Mouse (Mus musculus) thymus, postnatal 0 days (tissue): ENCODE results near the gene Cckbr. TPM values are rescaled to one million over a fixed set of nuclear protein-coding genes. Genes with fewer than 3 reads are reported as not detected.
A peak's percentile ranks its signal among the peaks of the same experiment; 100 is the strongest.
"Not testable (repeated sequence)": the region's sequence is repeated elsewhere in the genome, so short reads cannot be mapped to it uniquely, and the experiment has no call there.

Experiments
- DNase-seq: peaks from one replicate; pipeline ENCODE4 v3.0.0-alpha.2; 2015; ENCODE audit warnings: low spot score
- polyA plus RNA-seq: library from polyadenylated mRNA; unstranded; fragments of >200 nt; fragmentation: Nextera tagmentation; extraction: Ambion mirVana; gene quantifications from 2 replicates; pipeline ENCODE4 v1.2.1, GENCODE M21; 2015

The Cckbr gene
- polyA plus RNA-seq, 1 experiment from 2014 or later, result 0.20 TPM

DNA sequence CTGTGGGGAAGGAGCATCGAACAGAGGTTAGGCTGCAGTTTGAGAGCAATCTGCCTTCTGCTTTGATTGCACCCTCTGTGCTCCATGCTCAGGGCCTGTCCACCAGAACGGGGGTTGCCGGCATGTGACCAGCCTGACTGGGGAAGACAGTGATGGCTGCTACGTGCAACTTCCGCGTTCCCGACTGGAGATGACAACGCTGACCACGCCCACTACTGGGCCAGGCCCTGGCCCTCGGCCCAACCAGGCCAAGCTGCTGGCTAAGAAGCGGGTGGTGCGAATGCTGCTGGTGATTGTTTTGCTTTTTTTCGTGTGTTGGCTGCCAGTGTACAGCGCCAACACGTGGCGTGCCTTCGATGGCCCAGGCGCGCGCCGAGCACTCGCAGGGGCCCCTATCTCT is 9.3 kb downstream of the Cckbr start:
- no peak for DNase-seq

DNA sequence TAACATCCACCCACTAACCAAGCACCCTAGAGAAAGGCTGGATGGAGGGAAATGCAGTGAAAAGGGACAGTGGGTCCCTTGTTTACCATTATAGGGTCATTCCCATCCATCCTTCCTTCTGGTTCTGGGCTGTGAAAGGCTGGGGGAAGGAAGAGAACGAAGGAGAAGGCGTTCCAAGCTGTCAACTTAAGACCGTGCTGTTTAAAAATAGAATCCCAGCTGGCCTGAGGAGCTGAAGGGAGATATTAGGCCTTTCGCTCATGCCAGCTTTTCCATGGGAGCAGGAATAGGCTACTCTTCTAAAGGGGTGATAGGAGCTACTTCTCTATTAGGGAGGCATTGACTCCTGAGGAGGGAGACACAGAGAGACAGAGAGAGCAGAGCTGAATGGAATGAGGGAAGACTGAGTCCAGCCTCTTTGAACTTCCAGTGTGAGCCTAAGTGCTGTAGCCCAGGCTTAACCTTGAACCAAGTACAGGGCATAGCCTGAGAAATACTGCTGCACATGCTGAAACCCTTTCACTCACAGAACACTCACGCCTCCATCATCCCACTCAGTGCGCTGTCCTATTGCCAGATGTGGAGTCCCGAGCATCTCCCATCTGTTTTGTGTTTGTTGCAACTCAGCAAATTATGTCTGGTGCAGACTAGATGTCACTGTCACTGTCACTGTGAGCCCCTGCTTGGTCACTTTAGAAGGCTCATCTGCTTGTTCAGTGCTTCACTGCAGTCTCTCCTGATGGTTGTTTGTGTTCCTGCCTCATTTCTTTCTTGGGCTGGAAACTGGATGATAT is 12.6 kb downstream of the Cckbr start:
- no peak for DNase-seq

DNA sequence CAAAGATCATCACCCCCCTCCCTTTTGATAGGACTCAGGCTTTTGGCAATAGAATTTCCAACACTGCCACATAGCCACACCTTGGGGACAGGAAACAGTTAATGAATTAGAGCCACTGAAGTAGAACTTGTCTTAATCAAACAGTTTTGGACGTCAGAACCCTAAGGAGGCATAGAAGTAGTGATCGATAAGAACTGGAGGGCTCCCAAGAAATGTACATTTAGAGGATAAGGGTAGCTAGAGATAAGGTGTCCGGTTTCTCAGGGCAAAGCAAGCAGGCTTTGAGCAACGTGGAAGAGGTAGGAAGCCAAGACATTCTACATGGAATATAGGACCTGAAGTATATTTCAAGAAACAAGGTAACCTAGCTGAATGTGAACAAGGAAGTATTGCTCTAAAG is 15.9 kb downstream of the Cckbr start:
- no peak for DNase-seq

DNA sequence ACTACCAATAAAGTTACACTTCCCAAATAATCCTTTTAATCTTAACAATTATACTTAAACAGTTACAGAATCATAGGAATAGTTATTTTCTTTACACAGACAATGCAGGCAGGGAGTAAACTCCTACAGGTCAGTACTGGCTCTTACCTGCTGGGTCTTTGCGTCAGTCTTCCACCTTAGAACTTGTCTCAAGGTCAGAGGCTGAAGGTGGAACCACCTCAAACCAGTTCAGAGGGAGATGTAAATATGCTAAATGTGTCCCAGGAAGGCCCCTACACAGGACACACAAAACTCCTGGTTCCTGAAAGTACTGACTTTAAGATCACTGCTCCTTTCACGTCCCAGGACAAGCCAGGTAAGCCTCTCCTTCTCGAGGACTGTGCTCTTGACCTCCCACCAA is 19.5 kb downstream of the Cckbr start:
- no peak for DNase-seq

DNA sequence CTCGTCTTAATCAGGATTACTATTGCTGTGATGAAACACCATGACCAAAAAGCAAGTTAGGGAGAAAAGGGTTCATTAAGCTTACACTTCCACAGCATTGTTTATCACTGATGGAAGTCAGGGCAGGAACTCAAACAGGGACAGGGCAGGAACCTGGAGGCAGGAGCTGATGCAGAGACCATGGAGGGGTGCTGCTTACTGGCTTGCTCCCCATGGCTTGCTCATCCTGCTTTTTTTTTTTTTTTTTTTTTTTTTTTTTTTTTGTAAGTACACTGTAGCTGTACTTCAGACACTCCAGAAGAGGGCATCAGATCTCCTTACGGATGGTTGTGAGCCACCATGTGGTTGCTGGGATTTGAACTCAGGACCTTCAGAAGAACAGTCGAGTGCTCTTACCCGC is 27.8 kb downstream of the Cckbr start:
- DNase-seq, result not testable (repeated sequence)

DNA sequence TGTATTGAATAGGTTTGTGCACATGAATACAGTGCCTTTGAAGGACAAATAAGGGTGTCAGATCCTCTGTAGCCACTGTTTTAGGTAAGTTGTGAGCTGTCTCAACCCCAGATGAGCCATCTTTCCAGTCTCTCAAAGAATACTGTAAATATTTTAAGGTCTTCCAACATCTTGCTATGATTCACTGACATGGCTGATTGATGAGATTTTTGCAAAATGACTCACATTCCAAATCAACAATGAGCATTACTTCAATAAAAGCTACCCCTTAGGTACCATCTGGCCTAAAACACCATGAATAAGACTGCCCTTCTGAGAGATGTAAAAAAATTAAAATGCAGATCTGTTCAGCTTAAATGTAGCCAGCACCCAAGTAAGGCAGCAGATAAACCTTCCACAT is 33.0 kb downstream of the Cckbr start:
- no peak for DNase-seq

DNA sequence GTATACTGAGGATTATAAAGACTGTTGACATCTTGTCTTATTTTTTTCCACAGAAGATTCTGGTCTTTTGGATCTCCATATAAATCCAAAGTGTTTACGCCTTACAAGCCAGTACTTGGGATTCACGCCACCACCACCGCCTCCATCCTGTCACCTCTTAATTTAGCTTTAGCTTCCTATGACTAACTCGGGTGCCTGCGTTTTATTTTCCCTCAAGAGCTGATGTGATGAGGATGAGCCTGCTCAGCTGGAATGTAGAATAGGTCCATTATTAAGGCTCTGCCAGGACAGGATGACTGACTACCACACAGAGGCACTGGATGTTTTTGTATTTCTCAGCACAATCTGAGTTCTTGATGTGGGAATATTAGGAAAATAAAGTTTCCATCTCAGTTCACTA is 40.0 kb downstream of the Cckbr start:
- DNase-seq, result not testable (repeated sequence)

DNA sequence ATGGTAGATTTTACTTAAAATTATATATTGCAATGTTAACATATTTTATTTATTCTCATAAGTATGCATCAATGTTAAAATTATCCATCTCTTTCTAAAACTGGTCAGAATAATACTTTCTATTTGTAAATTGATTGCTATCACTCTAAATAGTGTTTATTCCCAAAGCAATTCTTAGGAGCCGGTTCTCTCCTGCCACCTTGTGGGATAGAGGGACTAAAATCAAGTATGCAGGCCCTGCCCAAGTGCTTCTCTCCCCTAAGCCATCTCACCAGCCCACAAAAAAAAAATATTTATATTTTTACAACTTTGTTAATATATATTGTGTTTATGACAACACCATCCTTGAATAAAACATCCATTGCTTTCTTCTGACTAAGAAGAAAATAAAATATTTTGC is 47.1 kb downstream of the Cckbr start:
- no peak for DNase-seq

DNA sequence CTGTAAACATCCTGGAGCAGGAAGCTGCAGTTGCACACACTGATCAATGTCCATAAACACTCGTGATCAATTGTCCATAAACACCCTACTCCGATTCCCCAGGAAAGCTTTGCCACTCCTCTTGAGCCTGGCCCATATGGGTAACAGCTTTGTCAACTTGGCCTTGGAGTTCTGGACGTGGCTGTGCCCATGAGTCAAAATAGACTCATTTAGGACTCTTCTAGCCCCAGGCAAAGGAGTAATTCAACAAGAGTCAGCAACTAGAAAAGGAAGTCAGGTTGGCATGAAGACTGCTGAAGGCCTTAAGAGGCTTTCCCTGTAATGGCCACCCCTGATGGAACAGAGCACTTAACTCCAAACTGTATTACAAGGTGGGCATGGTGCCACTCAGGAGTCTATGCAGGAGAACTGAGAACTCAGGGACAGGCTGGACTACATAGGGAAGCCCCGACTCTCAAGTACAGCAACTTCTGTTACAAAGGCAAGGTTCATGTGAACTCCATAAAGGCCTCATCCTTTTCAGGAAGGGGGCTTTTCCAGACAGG is 49.3 kb downstream of the Cckbr start:
- no peak for DNase-seq

DNA sequence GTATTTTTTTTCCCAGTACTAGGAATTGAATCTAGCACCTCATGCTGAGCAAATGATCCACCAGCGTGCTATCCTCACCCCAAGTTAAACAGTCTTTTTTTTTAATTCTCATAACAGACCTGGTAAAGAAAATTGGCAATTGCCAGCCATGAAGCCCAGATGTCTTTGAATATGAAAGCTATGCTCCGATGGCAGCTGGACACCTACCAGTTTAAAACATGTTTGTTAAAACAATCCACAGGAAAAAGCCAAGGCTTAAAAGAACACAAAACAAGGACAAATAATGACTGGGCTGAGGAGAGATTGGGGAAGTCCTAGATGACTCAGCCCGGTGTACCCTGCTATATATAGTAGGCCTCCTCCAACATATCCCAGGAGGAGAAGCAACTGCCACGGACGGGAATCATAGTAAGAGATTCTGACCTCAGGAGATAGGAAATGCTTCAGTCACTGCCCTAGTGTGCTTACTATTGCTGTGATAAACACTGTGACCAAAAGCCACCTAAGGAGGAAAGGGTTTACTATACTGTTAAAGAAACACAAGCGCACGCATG is 49.9 kb downstream of the Cckbr start:
- no peak for DNase-seq

DNA sequence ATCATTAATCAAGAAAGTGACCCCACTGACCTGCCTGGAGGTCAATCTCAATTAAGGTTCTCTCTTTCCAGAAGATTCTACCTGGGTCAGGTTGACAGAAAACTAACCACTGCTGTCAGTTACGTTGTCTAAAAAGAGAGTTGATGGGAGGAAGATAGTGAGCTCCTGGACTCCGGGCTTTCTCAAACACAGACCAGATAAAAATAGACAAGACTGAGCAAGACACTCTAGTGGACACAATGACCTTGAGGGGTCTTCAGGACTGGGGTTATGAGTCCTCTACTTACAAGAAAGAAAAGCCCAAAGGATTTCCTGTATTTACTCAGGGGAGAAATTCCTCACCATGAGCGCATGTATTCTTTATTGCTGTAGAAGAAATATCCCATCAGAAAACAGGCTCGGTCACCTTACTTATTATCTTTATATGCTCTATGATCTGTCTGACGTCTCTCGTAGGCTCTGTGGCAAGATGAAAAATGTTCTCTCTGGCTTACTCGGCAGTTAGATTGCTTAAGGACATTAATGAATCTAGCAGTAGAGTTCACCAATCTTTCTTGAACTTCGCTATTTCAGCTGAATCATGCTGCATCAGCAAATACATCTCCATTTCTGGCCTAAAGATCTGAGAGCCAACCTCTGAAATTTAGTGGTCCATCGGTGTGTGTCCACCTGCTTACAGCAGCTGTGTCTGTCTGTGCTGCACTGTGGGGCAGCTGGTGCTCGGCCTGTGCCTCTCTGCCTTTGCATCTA is 51.3 kb downstream of the Cckbr start:
- DNase-seq, result no peak

DNA sequence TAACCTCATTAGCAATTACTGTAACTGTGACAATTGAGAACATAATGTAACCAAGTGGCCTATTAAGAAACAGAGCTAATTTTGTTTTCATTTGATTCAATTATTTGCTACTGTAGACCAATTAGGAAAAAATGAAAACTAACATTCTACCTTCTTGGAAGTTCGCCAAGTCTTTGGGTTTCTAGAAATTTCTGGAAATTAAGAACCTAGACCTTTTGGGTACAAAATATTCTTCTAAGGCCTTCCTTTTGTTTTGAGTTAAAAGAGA is 51.8 kb downstream of the Cckbr start:
- DNase-seq, result no peak

DNA sequence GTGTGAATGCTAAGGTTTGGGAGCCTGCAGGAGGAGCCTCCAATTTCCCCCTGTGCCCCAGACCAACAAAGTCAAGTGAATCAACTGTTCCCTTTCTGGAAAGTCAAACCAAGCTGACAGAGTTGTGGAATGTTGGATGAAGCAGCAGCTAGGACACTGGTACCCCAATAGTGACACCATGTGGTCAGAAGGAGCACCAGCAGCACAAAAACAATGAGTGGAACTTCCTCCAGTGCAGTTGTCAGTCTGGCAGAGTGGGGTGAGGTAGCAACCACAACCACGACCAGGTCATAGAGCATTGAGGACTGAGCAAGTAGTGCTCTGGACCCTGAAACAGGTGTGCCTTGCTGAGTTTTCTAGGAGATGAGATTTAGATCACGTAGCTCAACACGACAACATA is 52.3 kb downstream of the Cckbr start:
- DNase-seq, result peak; percentile 22

DNA sequence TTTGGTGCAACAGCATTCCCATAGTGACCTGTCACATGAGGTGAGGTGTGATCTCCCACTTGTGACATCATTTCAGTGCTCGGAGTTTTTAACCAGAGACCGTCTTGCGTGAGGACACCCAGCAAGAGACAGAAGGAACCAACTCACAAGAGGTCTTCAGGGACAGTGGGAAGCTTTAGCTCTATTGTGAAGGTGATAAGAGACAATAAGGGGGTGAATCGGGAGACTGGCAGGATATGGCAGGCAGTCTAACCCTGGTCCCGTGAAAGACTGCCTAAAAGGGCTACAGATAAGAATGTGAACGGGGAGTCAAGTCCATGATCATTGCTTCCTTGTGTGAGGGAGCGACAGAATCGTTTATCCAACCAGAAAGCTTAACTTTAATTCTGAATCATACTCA is 52.8 kb downstream of the Cckbr start:
- DNase-seq, result no peak

DNA sequence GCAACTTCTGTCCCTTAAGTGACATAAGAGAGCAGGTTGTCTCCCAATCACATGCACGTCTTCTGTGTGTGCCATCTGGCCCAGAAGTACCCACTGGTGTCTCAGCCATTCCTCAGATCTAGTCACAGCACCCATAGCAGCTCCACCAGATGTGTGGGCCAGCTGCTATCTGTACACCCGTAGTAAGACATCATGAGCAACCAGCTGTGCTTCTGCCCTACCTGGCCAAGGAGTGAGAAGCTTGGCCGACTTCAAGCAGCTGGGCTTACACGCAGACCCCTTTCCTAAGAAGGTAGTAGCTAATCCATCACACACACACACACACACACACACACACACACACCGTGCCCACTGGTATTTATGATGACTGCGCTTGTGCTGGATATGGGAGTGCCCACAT is 53.7 kb downstream of the Cckbr start:
- DNase-seq, result no peak

DNA sequence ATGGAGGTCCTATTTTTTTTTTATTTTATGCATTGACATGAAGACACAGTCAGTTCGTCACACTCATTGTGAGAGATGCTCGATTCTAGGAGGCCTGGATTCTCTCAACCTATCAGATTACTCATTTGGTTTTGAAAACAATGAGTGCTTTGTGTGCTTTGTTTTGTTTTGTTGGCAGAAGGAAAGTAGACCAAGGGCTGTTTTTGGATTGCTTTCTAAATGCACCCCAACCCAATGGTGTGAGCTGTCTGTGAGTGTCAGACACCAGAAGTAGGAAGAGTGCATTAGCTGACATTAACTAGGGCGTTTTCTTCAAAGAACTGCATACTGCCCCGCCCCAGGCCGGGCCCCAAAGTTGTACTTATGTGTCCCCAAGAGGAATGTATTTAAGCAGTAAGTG is 54.5 kb downstream of the Cckbr start:
- DNase-seq, result no peak

DNA sequence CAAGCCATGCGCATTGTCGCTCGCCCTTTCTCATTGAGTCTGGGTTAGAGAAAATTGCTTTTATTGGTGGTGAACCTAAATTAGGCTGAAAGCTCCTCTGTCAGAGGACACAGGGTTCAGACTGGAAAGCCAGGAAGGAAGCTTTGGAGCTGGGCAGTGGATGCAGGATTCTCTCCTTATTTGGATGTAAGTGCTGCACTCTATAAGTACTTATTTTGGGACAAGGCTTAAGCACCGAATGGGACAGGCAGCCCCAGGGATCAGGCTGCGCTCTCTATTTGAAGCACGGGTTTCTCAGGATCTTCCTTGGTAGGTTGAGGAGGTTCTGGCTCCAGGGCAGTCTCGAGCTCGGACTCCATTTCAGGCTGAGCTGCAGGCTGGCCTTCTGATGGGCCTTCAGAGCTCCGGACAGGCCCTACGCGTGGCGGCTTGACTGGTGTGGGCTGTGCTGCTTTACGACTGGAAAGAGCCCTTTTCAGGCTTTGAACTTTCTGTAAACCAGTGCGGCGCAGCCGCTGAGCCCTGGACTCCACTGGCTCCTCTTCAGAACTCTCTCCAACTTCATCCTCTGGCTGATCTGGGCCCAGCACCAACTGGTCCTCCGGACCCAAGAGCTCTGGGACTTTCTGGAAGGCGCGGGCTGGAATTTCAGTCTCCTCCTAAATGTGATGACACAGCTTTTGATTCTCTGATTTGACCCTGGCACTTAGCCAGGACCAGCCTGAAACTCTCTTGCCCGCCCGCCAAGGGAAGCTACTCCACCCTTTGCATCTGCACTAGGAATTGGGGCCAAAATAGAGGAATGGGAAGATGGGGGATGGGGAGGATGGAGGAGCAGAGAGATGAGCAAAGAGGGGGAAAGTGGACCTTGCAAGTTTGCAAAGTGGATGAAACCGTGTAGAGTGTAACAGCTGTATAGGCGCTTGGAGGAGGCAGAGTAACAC is 55.3 kb downstream of the Cckbr start:
- DNase-seq, result no peak

DNA sequence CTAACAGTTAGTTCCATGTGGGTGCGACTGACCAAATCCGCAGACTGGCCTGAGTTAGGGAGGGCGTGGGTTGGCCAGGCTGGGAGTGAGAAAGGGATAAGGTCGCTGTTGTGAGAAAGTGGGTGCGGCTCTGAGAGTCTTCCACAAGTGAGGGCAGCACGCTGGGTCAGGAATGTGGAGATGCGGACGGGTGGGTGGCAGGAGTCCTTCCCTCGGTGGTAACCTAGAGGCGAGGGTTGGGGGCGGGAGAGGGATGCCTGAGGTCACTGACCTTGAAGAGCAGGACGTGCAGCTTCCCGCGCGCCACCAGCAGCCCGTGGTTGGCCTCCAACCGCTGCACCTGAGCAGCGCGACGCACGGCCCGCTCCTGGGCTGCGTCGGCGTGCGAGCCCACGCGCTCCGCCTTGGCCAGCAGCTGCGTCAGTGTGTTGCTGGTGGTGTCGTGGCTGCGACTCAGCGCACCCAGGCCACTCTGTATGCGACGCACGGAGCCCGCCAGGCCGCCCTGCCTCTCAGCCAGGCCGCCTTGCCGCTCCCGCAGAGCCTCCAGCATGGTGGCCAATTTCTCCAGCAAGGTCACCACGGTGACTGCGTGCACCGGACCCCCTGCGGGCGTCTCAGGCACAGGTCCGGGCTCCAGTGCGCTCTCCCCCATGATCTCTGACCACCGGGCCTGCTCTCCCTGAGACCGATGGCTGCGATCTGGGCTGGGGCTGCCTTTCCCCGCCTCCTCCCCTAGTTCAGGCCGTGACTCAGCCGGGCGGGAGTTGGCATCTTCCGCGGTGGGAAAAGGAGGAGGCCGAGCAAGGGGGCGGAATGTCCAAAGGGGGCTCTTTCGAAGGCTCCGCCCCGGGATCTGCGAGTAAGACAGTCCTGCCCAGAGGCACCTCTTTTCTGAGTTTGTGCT is 56.2 kb downstream of the Cckbr start, which contains the start of gene Cavin3:
Gene Cavin3, minus strand, starts transcription at position 796 of the 907 bp plus-strand sequence.
- DNase-seq, result no peak

DNA sequence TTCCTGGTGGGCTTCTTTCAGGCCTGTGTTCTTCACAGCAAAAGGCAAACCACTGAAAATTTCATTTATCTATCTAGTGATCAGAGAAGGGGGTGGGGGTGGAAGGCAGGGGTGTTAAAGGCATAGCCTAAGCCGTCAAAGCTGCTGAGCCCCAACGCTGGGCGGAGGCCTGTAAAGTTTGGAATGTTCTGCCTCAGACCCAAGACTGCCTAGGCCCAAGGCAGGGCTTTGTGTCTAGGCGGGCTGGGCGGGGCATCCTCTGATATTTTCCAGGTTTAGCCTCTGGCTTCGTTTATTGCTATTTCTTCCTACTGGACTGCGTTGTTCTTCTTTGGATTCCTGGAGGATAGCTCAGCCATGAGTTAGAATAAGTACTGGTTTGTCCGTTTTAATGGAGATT is 56.9 kb downstream of the Cckbr start:
- DNase-seq, result no peak

DNA sequence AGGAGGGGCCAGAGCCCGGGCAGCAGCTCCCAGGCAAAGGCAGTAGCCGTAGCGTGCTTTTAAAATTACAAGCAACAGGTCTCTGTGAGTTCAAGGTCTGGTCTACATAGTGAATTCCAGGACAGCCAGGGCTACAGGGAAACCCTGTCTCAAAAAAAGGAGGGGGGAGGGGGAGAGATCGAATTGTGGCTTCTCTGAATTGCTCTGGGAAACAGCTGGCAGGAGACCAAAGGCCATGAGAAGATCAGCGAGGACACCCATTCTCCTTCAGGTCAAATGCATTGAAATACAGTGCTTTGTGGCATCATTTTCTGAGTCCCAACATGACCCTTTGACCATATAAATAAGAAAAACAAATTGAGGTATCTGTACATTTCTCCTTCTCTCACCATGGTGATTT is 59.5 kb downstream of the Cckbr start:
- no peak for DNase-seq
